In genomic region chr3:35372276-35372675, GRCm38 (mm10) we compare ENCODE assay signal across 15 mouse cellular contexts.
"Had no signal": no experiment of that assay in that cellular context is flagged by ENCODE, and none has a peak within 500 bp of the region (broad histone marks: within the 10 kb centered on the region; RNA-seq: fewer than 3 reads in every experiment).

No protein-coding gene starts in this region.

- H3K9ac ChIP-seq: neural tube, embryonic 15.5 days; stomach, embryonic 15.5 days had no signal

- H3K27me3 ChIP-seq: neural tube, embryonic 15.5 days; stomach, embryonic 15.5 days had no signal

- H3K9me3 ChIP-seq: neural tube, embryonic 15.5 days; stomach, embryonic 15.5 days had no signal

- H3K4me2 ChIP-seq: neural tube, embryonic 15.5 days; stomach, embryonic 15.5 days had no signal

- DNase-seq: retina, postnatal 1 day; right cerebral cortex, adult 18-20 months; right cerebral cortex, postnatal 14 days; right cerebral cortex, postnatal 25 days; right cerebral cortex, postnatal 4 days; spleen, adult 18-20 months; thymus, adult 18-20 months; thymus, adult 2 months; thymus, postnatal 14 days; thymus, postnatal 25 days; thymus, postnatal 36 days; thymus, postnatal 4 days had no signal

- H3K4me3 ChIP-seq: neural tube, embryonic 15.5 days; stomach, embryonic 15.5 days had no signal

- H3K27ac ChIP-seq: neural tube, embryonic 15.5 days; stomach, embryonic 15.5 days; stomach, postnatal 0 days had no signal

- H3K4me1 ChIP-seq: neural tube, embryonic 15.5 days; stomach, embryonic 15.5 days had no signal

- H3K36me3 ChIP-seq: neural tube, embryonic 15.5 days; stomach, embryonic 15.5 days had no signal
